Mouse (Mus musculus) lung, embryonic 15.5 days (tissue): Measurements from ENCODE around the gene Slc13a3. TPM values are rescaled to one million over a fixed set of nuclear protein-coding genes. Genes with fewer than 3 reads are reported as not detected.

ENCODE experiments used
- ATAC-seq: fragments of 200-750 bp; cut with Nextera tagmentation; 2 replicates; pipeline ENCODE4 v1.8.0; 2017; ENCODE audit warnings: moderate number of reproducible peaks, borderline replicate concordance; ENCODE audit not compliant: low FRiP score, low TSS enrichment; ENCODE audit errors: extremely low read depth
- H3K27ac ChIP-seq: fragments of 300-500 bp; sonication (generic); 2 replicates; pipeline ENCODE4 v1.5.1; 2015; ENCODE audit warnings: moderate library complexity, mild to moderate bottlenecking, inconsistent platforms
- H3K27me3 ChIP-seq: fragments of 300-500 bp; sonication (generic); 2 replicates; pipeline ENCODE4 v1.6.1; 2015; ENCODE audit warnings: inconsistent platforms
- H3K36me3 ChIP-seq: fragments of 300-500 bp; sonication (generic); 2 replicates; pipeline ENCODE4 v1.6.1; 2015; ENCODE audit warnings: inconsistent platforms
- H3K4me1 ChIP-seq: fragments of 300-500 bp; sonication (generic); 2 replicates; pipeline ENCODE4 v1.6.1; 2015; ENCODE audit warnings: inconsistent platforms
- H3K4me2 ChIP-seq: fragments of 300-500 bp; sonication (generic); 2 replicates; pipeline ENCODE4 v1.6.1; 2015; ENCODE audit warnings: inconsistent platforms, mild to moderate bottlenecking, moderate library complexity
- H3K4me3 ChIP-seq: fragments of 300-500 bp; sonication (generic); 2 replicates; pipeline ENCODE4 v1.5.1; 2015; ENCODE audit warnings: mild to moderate bottlenecking, inconsistent platforms
- H3K9ac ChIP-seq: fragments of 300-500 bp; sonication (generic); 2 replicates; pipeline ENCODE4 v1.6.1; 2015; ENCODE audit warnings: inconsistent platforms
- H3K9me3 ChIP-seq: fragments of 300-500 bp; sonication (generic); 2 replicates; pipeline ENCODE4 v1.6.1; 2016; ENCODE audit warnings: inconsistent platforms
- WGBS: fragments of 180-500 bp; shearing (Covaris S2); methylation state at CpG from one replicate; pipeline ENCODE4 v1.1.7; 2015; 5-methylcytosine and 5-hydroxymethylcytosine counted together
- polyA plus RNA-seq: library from polyadenylated mRNA; unstranded; fragments of >200 nt; fragmentation: Nextera tagmentation; extraction: Ambion mirVana; gene quantifications from 2 replicates; pipeline ENCODE4 v1.2.1, GENCODE M21; 2015

Slc13a3 gene
- polyA plus RNA-seq, 1 experiment from 2014 or later = 0.57 TPM

DNA sequence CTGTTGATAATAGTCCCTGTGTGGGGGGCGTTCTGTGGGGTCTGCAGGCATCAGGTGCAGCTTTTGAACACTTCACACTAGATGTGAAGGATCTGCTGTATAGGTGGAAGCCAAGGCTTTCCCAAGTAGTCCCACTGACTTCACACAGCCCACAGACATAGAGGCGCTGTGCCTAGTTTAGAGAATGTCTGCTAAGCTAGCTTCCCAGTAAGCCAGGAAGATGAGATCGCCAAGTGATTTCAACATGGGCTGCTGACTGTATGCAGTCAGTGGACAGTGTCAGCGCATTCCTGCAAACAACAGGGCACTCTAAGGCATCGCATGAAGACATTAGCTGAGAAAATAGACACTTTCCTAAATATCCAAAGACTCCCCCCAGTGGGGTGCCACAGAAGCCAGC, 97.6 kb downstream of the Slc13a3 start:
- H3K4me1 ChIP-seq = no peaks in the 10 kb centered on the region
- no peak overlapping the region for H3K9ac ChIP-seq
- peaks cover 44% of the 10 kb centered on the region for H3K36me3 ChIP-seq
- no peak overlapping the region for H3K4me3 ChIP-seq
- H3K27me3 ChIP-seq = no peaks in the 10 kb centered on the region
- no peak overlapping the region for H3K4me2 ChIP-seq
- no peaks in the 10 kb centered on the region for H3K9me3 ChIP-seq
- ATAC-seq = no peak
- WGBS = 88% methylated on average over 5 of the region's 5 CpGs
- no peak overlapping the region for H3K27ac ChIP-seq

DNA sequence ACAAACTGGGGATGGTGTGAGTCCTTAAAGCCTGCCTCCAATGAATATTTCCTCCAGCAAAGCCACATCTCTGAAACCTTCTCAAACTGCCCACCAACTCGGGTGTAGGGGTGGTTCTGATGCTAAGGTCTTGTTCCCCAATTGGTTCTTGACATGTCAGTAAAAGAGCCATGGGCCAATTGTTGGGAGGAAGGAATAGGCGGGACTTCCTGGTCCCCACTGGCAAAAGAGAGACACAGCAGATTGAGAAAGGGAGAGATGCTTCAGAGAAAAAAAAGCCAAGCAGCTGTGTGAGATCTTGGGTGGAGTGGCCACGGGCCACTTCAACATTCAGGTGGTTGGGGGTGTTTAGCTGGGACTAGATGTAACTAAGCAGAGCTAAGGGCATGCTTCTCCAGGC, 102.0 kb downstream of the Slc13a3 start:
- no peak for ATAC-seq

DNA sequence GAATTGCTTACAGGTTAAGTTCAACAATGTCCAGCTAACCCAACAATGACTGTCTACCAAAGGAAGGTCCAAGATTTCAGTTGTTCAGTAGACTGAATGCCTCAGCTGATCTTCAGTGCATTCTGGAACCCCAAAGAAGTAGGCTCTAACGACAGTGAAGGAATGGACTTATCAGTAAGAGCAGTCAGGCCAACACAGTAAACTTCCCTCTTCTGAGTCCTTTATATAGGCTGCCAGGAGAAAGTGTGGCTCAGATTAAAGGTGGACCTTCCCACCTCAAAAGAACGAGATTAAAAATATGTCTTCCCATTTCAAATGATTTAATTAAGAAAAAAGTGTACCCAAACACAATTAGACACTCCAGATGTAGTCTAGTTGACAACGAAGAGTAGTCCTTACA, 102.7 kb downstream of the Slc13a3 start:
- 62% methylated on average over 3 of the region's 3 CpGs for WGBS
- Histone ChIP-seq H3K27me3 (peaks cover 13% of the 10 kb centered on the region; the same call in 1 of the 2 replicates), H3K9ac (no peak overlapping the region), H3K4me2 (no peak overlapping the region), H3K4me1 (peaks cover 21% of the 10 kb centered on the region), H3K36me3 (peaks cover 8% of the 10 kb centered on the region), H3K4me3 (no peak overlapping the region), H3K27ac (no peak overlapping the region), H3K9me3 (no peaks in the 10 kb centered on the region)
- no peak for ATAC-seq

More for the DNA sequence above, 102.0 kb downstream of the Slc13a3 start:
- Histone ChIP-seq H3K27ac (no peak overlapping the region), H3K36me3 (peaks cover 8% of the 10 kb centered on the region), H3K4me2 (no peak overlapping the region), H3K27me3 (peaks cover 13% of the 10 kb centered on the region; the same call in 1 of the 2 replicates), H3K9ac (no peak overlapping the region), H3K4me3 (no peak overlapping the region), H3K9me3 (no peaks in the 10 kb centered on the region), H3K4me1 (peaks cover 21% of the 10 kb centered on the region)
- WGBS = 23% methylated on average over 3 of the region's 3 CpGs

DNA sequence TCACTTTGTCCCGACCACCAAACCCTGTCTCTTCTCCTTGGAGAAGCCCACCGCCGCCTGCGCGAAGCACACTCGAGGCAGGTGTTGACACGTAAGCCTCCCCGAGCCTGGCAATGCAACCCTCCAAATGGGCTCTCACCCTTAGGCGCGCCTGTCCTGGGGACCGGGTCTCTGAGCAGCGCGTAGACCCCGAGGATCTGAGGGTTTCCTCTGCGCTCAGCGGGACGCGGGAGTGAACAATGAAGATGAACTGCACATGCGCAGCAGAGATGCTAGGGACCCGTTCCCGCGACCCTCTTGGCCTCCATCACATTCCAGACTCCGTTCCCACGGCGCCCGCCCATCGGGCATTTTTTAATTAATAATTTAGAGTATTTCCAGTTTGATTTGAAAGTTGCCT, 104.5 kb downstream of the Slc13a3 start, which contains the start of gene Zfp663:
TSS of gene Zfp663 (minus strand) at position 234 of the 400 bp plus-strand sequence.
- ATAC-seq = no peak
- 2% methylated on average over 27 of the region's 27 CpGs for WGBS
- Histone ChIP-seq H3K36me3 (no peaks in the 10 kb centered on the region), H3K9ac (0 out of 2 replicates have a peak within 1 kb of the TSS, but pooled peaks have one; percentile 16), H3K4me2 (peak within 1 kb of the TSS; percentile 50), H3K4me3 (peak within 1 kb of the TSS; percentile 30), H3K9me3 (no peaks in the 10 kb centered on the region), H3K4me1 (peaks cover 29% of the 10 kb centered on the region), H3K27ac (no peak within 1 kb of the TSS), H3K27me3 (peaks cover 13% of the 10 kb centered on the region; the same call in 1 of the 2 replicates)

DNA sequence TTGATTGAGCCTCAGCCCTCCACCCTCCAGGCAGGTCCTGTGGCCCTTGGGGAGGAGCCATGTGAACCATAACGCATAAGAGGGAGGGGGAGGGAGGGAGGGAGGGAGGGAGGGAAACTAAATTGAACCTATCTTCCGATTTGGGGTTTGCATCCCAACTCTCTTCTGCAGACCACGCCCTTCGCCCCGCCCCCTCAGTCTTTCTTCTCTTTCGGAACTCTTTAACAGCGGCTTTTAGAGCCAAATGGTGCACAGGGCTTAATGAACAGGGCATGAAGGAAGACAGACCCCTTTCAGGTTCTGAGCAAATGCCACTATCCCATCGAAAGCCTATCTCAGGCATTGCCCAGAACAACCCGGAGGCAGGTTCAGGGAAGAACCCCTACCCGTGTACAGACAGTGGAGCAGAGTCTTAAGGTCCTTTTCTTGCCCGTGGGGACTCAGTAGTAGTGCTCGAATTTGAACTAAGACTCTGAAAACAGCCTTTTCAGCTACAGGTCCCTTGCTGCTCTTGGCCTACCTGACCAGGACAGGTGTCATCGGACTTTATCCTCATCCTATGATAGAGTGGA, 105.1 kb downstream of the Slc13a3 start:
- Histone ChIP-seq H3K9ac (0 out of 2 replicates have a peak overlapping the region, but pooled peaks have one; percentile 16), H3K4me3 (peak overlapping the region; percentile 30), H3K27me3 (peaks cover 13% of the 10 kb centered on the region; the same call in 1 of the 2 replicates), H3K4me2 (peak overlapping the region; percentile 50), H3K4me1 (peaks cover 30% of the 10 kb centered on the region), H3K9me3 (no peaks in the 10 kb centered on the region), H3K36me3 (no peaks in the 10 kb centered on the region), H3K27ac (no peak overlapping the region)
- WGBS = 2% methylated on average over 13 of the region's 13 CpGs
- 0 out of 2 replicates have a peak, but pooled peaks have one; percentile 4 for ATAC-seq

GRCm38 (mm10) chr2:165367047-165367520, 105.9 kb downstream of the Slc13a3 start:
- H3K9me3 ChIP-seq = no peaks in the 10 kb centered on the region
- H3K9ac ChIP-seq = no peak overlapping the region
- peak; percentile 61 for ATAC-seq
- H3K4me3 ChIP-seq = no peak overlapping the region
- peak overlapping the region; percentile 34 for H3K4me2 ChIP-seq
- H3K36me3 ChIP-seq = no peaks in the 10 kb centered on the region
- H3K27ac ChIP-seq = no peak overlapping the region
- H3K4me1 ChIP-seq = peaks cover 30% of the 10 kb centered on the region
- peaks cover 17% of the 10 kb centered on the region; the same call in 1 of the 2 replicates for H3K27me3 ChIP-seq
- WGBS = 4% methylated on average over 5 of the region's 8 CpGs

- Histone ChIP-seq H3K4me2 (peak overlapping the region; percentile 36), H3K4me1 (peaks cover 30% of the 10 kb centered on the region), H3K4me3 (no peak overlapping the region), H3K27ac (no peak overlapping the region), H3K36me3 (no peaks in the 10 kb centered on the region), H3K27me3 (peaks cover 17% of the 10 kb centered on the region; the same call in 1 of the 2 replicates), H3K9me3 (no peaks in the 10 kb centered on the region), H3K9ac (no peak overlapping the region)
- WGBS = 11% methylated on average over 21 of the region's 21 CpGs
- ATAC-seq = no peak
Observed at GRCm38 (mm10) chr2:165364334-165365091, 108.5 kb downstream of the Slc13a3 start.

- Histone ChIP-seq H3K4me2 (no peak overlapping the region), H3K27me3 (peaks cover 10% of the 10 kb centered on the region; the same call in 1 of the 2 replicates), H3K9ac (no peak overlapping the region), H3K27ac (no peak overlapping the region), H3K4me1 (peaks cover 24% of the 10 kb centered on the region), H3K4me3 (no peak overlapping the region), H3K9me3 (no peaks in the 10 kb centered on the region), H3K36me3 (no peaks in the 10 kb centered on the region)
- WGBS = 89% methylated on average over 6 of the region's 6 CpGs
- no peak for ATAC-seq
Observed at GRCm38 (mm10) chr2:165363282-165363681, 109.7 kb downstream of the Slc13a3 start.

- Histone ChIP-seq H3K4me3 (no peak overlapping the region), H3K9ac (no peak overlapping the region), H3K4me1 (peaks cover 9% of the 10 kb centered on the region; the same call in 1 of the 2 replicates), H3K4me2 (no peak overlapping the region), H3K27me3 (0 out of 2 replicates have a peak, but pooled peaks cover 5% of the 10 kb centered on the region), H3K27ac (no peak overlapping the region), H3K9me3 (no peaks in the 10 kb centered on the region), H3K36me3 (no peaks in the 10 kb centered on the region)
- ATAC-seq = no peak
- 0% methylated on average over 1 of the region's 1 CpGs for WGBS
Observed at GRCm38 (mm10) chr2:165360861-165361260, 112.2 kb downstream of the Slc13a3 start.

Other genes with a start within 250 kb of the Slc13a3 start
- 1.0 and 1.1 TPM in 2 replicates for gene Cdh22, start 238.4 kb downstream of the Slc13a3 start, polyA plus RNA-seq
- gene Slc35c2, start 185.4 kb downstream of the Slc13a3 start, polyA plus RNA-seq = 48.0 and 48.7 TPM in 2 replicates
- 75.7 and 77.3 TPM in 2 replicates for gene Elmo2, start 146.8 kb downstream of the Slc13a3 start, polyA plus RNA-seq
- gene Zfp663, start 104.5 kb downstream of the Slc13a3 start, polyA plus RNA-seq = 1.1 and 2.2 TPM in 2 replicates
- gene Zfp334, start 85.0 kb downstream of the Slc13a3 start, polyA plus RNA-seq = 7.0 and 7.1 TPM in 2 replicates
- 0.06 TPM in 1 of 2 replicates, not detected in the other for gene Ocstamp, start 72.8 kb downstream of the Slc13a3 start, polyA plus RNA-seq
- gene Trp53rka, start 20.1 kb upstream of the Slc13a3 start, polyA plus RNA-seq = 38.8 and 42.5 TPM in 2 replicates
- 12.3 and 12.5 TPM in 2 replicates for gene Slc2a10, start 30.6 kb upstream of the Slc13a3 start, polyA plus RNA-seq
- gene Eya2, start 121.8 kb upstream of the Slc13a3 start, polyA plus RNA-seq = 2.2 and 3.2 TPM in 2 replicates